Mouse (Mus musculus) frontal cortex, postnatal 14 days (tissue): Measurements from ENCODE around the gene Tuba8.

ENCODE experiments used
- DNase-seq, 2 experiments: peaks; one replicate each; pipeline ENCODE4 v3.0.0; 2022; ENCODE audit warnings: low spot score in 2 of 2

The Tuba8 gene

GRCm38 (mm10) chr6:121194956-121195731, 15.4 kb upstream of the Tuba8 start:
- no peak for DNase-seq

GRCm38 (mm10) chr6:121197807-121198365, 12.6 kb upstream of the Tuba8 start:
- no peak for DNase-seq

GRCm38 (mm10) chr6:121200458-121200857, 10.0 kb upstream of the Tuba8 start:
- no peak for DNase-seq

- DNase-seq: no peak
Observed at GRCm38 (mm10) chr6:121202026-121202425, 8.5 kb upstream of the Tuba8 start.

- DNase-seq: no peak
Observed at GRCm38 (mm10) chr6:121206481-121206880, 4.0 kb upstream of the Tuba8 start.

- no peak for DNase-seq
Observed at GRCm38 (mm10) chr6:121209584-121209983, 912 bp upstream of the Tuba8 start.

GRCm38 (mm10) chr6:121210926-121211289, 412 bp downstream of the Tuba8 start:
- no peak for DNase-seq

GRCm38 (mm10) chr6:121211743-121212142, 1.2 kb downstream of the Tuba8 start:
- DNase-seq: no peak

- no peak for DNase-seq
Observed at GRCm38 (mm10) chr6:121212988-121213387, 2.5 kb downstream of the Tuba8 start.

- DNase-seq: no peak
Observed at GRCm38 (mm10) chr6:121214221-121214620, 3.7 kb downstream of the Tuba8 start.

- DNase-seq: no peak
Observed at GRCm38 (mm10) chr6:121214667-121215330, 4.3 kb downstream of the Tuba8 start.

GRCm38 (mm10) chr6:121215336-121215735, 4.8 kb downstream of the Tuba8 start:
- DNase-seq: no peak

GRCm38 (mm10) chr6:121215896-121216295, 5.4 kb downstream of the Tuba8 start:
- no peak for DNase-seq

- DNase-seq: no peak
Observed at GRCm38 (mm10) chr6:121216589-121217255, 6.2 kb downstream of the Tuba8 start.

- no peak for DNase-seq
Observed at GRCm38 (mm10) chr6:121218002-121218401, 7.5 kb downstream of the Tuba8 start.

- DNase-seq: no peak
Observed at GRCm38 (mm10) chr6:121219406-121219805, 8.9 kb downstream of the Tuba8 start.

GRCm38 (mm10) chr6:121220181-121220580, 9.7 kb downstream of the Tuba8 start:
- no peak for DNase-seq

GRCm38 (mm10) chr6:121221876-121222597, 11.5 kb downstream of the Tuba8 start:
- no peak for DNase-seq

GRCm38 (mm10) chr6:121223001-121223400, 12.5 kb downstream of the Tuba8 start:
- no peak for DNase-seq

- no peak for DNase-seq
Observed at GRCm38 (mm10) chr6:121224067-121224466, 13.6 kb downstream of the Tuba8 start.

- DNase-seq: no peak
Observed at GRCm38 (mm10) chr6:121224993-121225392, 14.5 kb downstream of the Tuba8 start.

- no peak for DNase-seq
Observed at GRCm38 (mm10) chr6:121226043-121226442, 15.5 kb downstream of the Tuba8 start.
